Mouse (Mus musculus) ES-E14 (cell line): Measurements from ENCODE around the gene Rragd. TPM values are rescaled to one million over a fixed set of nuclear protein-coding genes. Genes with fewer than 3 reads are reported as not detected.

Experiments used
- DNase-seq: peaks from one replicate; pipeline ENCODE4 v3.0.0-alpha.2; 2013; ENCODE audit warnings: low read depth, low spot score
- H3K27ac ChIP-seq: 2 replicates; pipeline ENCODE4 v1.5.1; 2012; ENCODE audit warnings: low read depth, mild to moderate bottlenecking, low read length, moderate library complexity, mixed read lengths; ENCODE audit not compliant: poor library complexity, insufficient read depth, severe bottlenecking
- H3K36me3 ChIP-seq: 2 replicates; pipeline ENCODE4 v1.6.1; 2012; ENCODE audit warnings: mild to moderate bottlenecking, low read length, moderate library complexity, mixed read lengths; ENCODE audit not compliant: control insufficient read depth, poor library complexity, insufficient read depth, severe bottlenecking
- H3K4me1 ChIP-seq, 2 experiments: fragments of 150-350 bp in 1 of 2; sonication (generic) in 1 of 2; 2 replicates each; pipeline ENCODE4 v1.6.1; 2012; ENCODE audit warnings: low read length in 2 of 2, mild to moderate bottlenecking in 1 of 2, mixed read lengths in 1 of 2; ENCODE audit not compliant: control insufficient read depth in 2 of 2, insufficient read depth in 2 of 2, poor library complexity in 1 of 2
- H3K4me3 ChIP-seq, 2 experiments: fragments of 150-350 bp in 1 of 2; sonication (generic) in 1 of 2; 2 replicates each; pipeline ENCODE4 v1.5.1; 2012; ENCODE audit warnings: low read length in 2 of 2, low read depth in 1 of 2, mild to moderate bottlenecking in 1 of 2, mixed read lengths in 1 of 2; ENCODE audit not compliant: insufficient read depth in 1 of 2, poor library complexity in 1 of 2, severe bottlenecking in 1 of 2
- H3K9ac ChIP-seq: 2 replicates; pipeline ENCODE4 v1.6.1; 2012; ENCODE audit warnings: low read depth, mild to moderate bottlenecking, low read length, mixed read lengths; ENCODE audit not compliant: poor library complexity, insufficient read depth, severe bottlenecking
- H3K9me3 ChIP-seq: fragments of 150-350 bp; sonication (generic); 2 replicates; pipeline ENCODE4 v1.6.1; 2012; ENCODE audit warnings: low read depth, mild to moderate bottlenecking, low read length; ENCODE audit not compliant: control insufficient read depth, insufficient read depth
- CHD2 ChIP-seq: IDR thresholded peaks from 2 replicates; pipeline ENCODE4 v1.6.1; 2014; ENCODE audit warnings: mild to moderate bottlenecking, low read depth, low read length, inconsistent platforms
- HCFC1 ChIP-seq: IDR thresholded peaks from 2 replicates; pipeline ENCODE4 v1.6.1; 2012; ENCODE audit warnings: low read length, inconsistent platforms, borderline replicate concordance; ENCODE audit not compliant: insufficient read depth
- MAFK ChIP-seq: IDR thresholded peaks from 2 replicates; pipeline ENCODE4 v1.6.1; 2014; ENCODE audit warnings: mild to moderate bottlenecking, low read depth, low read length, inconsistent platforms; ENCODE audit not compliant: insufficient read depth
- ZC3H11A ChIP-seq: IDR thresholded peaks from 2 replicates; pipeline ENCODE4 v1.6.1; 2012; ENCODE audit warnings: low read depth, mild to moderate bottlenecking, inconsistent platforms, low read length, borderline replicate concordance
- ZNF384 ChIP-seq: IDR thresholded peaks from 2 replicates; pipeline ENCODE4 v1.6.1; 2012; ENCODE audit warnings: low read depth, low read length, inconsistent platforms
- in situ Hi-C, 2 experiments: fragments of 600-800 bp; cut with MboI; formaldehyde crosslinking; loops; one replicate each; pipeline ENCODE4 v1.15.1; 2025; ENCODE audit warnings: low sequenced_read_pairs in 2 of 2, inconsistent platforms in 1 of 2; ENCODE audit not compliant: unreplicated experiment in 2 of 2
- total RNA-seq: library from RNA; depleted of rRNA; stranded (reverse); fragments of 300-350 nt; gene quantifications from 2 replicates; pipeline ENCODE4 v1.2.3, GENCODE M21; 2012

Rragd gene
- total RNA-seq, 1 experiment, result 14.4 TPM

DNA sequence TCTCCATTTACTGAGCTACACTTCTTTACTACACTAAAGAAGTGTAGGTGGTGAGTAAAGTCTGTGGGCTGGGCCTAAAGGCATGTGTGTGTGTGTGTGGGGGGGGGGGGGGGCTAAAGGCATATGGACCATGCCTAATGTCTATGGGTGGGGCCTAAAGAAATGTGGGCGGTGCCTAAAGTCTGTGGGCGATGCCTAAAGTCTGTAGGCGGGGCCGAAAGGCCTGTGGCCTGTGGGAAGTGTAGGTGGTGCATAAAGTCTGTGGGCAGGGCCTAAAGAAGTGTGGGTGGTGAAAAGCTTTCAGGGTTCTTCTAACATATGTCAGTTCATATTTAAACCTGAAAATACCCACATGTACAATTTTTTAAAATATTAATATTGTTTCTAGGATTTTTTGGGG lies 5.5 kb upstream of the Rragd start:
- 0 out of 2 replicates have a peak, but pooled peaks cover 2% of the 10 kb centered on the region for H3K9me3 ChIP-seq
- TF ChIP-seq MAFK (no peak), CHD2 (no peak), ZNF384 (no peak), HCFC1 (no peak), ZC3H11A (no peak)
- H3K9ac ChIP-seq, result no peak overlapping the region
- no peak overlapping the region for H3K27ac ChIP-seq
- H3K4me1 ChIP-seq, result peaks cover 0 to 15% of the 10 kb centered on the region in 2 experiments; a peak in 2 of 4 replicates
- no peaks in the 10 kb centered on the region for H3K36me3 ChIP-seq
- in situ Hi-C loops, result no loop called here
- DNase-seq, result no peak
- no peak overlapping the region for H3K4me3 ChIP-seq

DNA sequence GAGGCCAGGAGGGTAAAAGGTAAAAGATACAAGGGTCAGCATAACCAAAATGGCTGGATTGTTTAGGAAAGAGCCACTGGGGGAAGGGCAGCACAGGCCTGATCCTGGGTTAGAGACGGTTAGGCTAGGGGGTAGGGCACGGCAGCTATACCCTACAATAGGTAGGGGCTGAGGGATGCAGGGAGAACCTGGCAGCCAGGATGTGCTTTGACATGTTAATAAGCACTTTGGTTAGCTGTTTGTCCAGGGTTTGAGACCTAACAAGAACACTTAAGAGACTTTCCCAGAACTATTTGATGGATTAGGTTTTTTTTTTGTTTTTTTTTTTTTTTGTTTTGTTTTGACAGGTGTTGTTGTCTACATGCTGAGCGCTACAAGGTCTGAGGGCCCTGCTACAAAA lies 2.8 kb upstream of the Rragd start:
- H3K4me1 ChIP-seq, result peaks cover 4 to 17% of the 10 kb centered on the region in 2 experiments; a peak in 2 of 4 replicates
- in situ Hi-C loops, result no loop called here
- peak overlapping the region; percentile 66; the same call in 1 of the 2 replicates for H3K27ac ChIP-seq
- no peak for DNase-seq
- no peak overlapping the region for H3K4me3 ChIP-seq
- TF ChIP-seq ZNF384 (peak; percentile 71), ZC3H11A (no peak), HCFC1 (no peak)
- H3K36me3 ChIP-seq, result no peaks in the 10 kb centered on the region
- H3K9ac ChIP-seq, result no peak overlapping the region
- H3K9me3 ChIP-seq, result no peaks in the 10 kb centered on the region

DNA sequence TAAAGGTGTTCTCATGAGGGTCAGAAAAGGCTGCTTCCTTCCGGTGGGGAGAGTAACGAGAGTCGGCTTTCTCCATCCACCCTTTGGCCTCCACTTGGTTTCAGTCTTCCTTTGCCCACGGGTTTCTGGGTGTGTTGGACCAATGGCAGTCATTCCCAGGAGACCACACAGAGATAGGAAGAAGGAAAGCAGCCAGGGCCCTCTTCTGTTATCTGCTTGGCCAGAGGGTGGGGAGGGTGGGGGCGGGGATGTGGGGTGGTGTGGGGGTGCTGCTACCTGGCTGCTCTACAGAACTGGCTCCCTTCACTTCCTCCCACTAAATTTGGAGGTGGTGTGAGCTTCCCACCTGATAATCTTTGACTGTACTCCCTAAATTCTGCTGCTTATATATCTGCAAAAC lies 1.2 kb upstream of the Rragd start:
- H3K27ac ChIP-seq, result no peak overlapping the region
- no peaks in the 10 kb centered on the region for H3K9me3 ChIP-seq
- in situ Hi-C loops, result no loop called here
- peaks cover 4 to 22% of the 10 kb centered on the region in 2 experiments; a peak in 2 of 4 replicates for H3K4me1 ChIP-seq
- H3K4me3 ChIP-seq, result no peak overlapping the region
- H3K36me3 ChIP-seq, result no peaks in the 10 kb centered on the region
- H3K9ac ChIP-seq, result no peak overlapping the region
- DNase-seq, result no peak
- TF ChIP-seq HCFC1 (no peak), ZC3H11A (no peak), ZNF384 (no peak), CHD2 (no peak), MAFK (no peak)

DNA sequence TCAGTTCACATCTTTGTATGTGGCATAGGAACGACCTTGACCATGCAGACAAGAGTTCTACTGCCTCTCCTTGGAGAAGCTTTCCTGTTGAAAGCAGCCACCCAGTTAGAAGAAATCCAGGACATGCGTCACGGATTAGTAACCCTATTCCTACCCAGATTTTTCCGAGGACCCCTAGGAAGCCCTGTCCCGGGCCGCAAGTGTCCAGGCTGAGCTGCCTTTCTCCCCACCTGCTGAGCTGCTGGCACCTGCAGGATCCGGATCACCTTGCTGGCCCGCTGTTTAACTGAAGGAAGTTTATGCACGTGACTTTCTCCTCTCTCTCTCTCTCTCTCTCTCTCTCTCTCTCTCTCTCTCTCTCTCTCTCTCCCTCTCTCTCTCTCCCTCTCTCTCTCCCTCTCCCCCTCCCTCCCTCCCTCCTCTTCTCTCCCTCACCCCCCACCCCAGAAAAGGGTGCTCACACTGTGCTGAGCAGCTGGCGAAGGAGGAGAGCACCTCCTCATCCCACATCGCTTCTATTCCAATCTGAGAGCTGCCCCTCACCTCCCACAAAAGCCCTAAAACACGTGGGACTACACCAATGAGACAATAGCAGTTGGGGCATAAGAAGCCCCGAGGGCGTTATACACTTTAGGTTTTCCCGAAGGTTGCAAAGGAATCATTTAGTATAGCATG lies 659 bp upstream of the Rragd start:
- no peak for DNase-seq
- Histone ChIP-seq H3K9ac (no peak overlapping the region), H3K4me3 (peak overlapping the region in 1 of 2 experiments; percentile 80; a peak in 2 of 4 replicates), H3K36me3 (no peaks in the 10 kb centered on the region), H3K9me3 (no peaks in the 10 kb centered on the region), H3K4me1 (peaks cover 4 to 25% of the 10 kb centered on the region in 2 experiments; a peak in 2 of 4 replicates), H3K27ac (no peak overlapping the region)
- in situ Hi-C loops, result no loop called here
- TF ChIP-seq HCFC1 (no peak), ZNF384 (no peak), ZC3H11A (no peak), MAFK (no peak), CHD2 (no peak)
